Comparison of ENCODE assay signal across 13 mouse cellular contexts in the genomic region with DNA sequence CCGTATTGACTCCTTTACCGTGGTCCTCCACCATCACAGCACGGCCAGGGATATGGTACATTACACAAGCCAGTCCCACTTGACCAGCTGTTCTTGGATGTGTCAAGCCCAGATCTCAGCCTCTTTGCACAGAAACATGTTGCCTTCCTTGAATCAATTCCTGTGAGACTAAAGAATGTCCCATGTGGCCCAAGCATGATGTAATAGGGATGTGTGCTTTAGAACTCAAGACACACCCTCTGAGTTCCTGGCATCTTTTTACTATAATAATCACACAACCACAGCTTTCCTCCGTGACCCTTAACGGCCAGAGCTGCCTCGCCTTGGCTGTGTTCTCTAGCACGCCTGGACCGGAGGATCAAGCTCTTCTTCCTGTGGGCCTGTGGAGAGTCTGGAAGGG.
DNase-seq lines count a peak whose midpoint lies in the region; ATAC-seq lines count a peak whose summit lies in the region.
"Had no signal": no experiment of that assay in that cellular context is flagged by ENCODE, and none has a peak within 500 bp of the region (broad histone marks: within the 10 kb centered on the region; RNA-seq: fewer than 3 reads in every experiment).

No protein-coding gene starts in this region.

- peak; percentile 59 for DNase-seq in adrenal gland, adult 2 months
- DNase-seq in adrenal gland, postnatal 25 days, result no peak
- DNase-seq in urinary bladder, postnatal 25 days (ENCODE audit: low spot score), result peak; percentile 26
- no peak for DNase-seq in urinary bladder, postnatal 4 days (ENCODE audit: low spot score in 2 of 2)
- DNase-seq in kidney, postnatal 14 days, result peak; percentile 28
- DNase-seq in forebrain, embryonic 11.5 days (ENCODE audit: low spot score), result no peak
- no peak for DNase-seq in ovary, postnatal 14 days (ENCODE audit: low spot score)
- DNase-seq: cerebellum, adult 11 months; layer of hippocampus, adult 9-11 months; liver, embryonic 13.5 days had no signal

- H3K4me3 ChIP-seq in forebrain, embryonic 11.5 days (ENCODE audit: low read depth, low read length), result no peak overlapping the region
- no peak overlapping the region for H3K4me3 ChIP-seq in forebrain, embryonic 13.5 days
- H3K4me3 ChIP-seq: liver, embryonic 13.5 days; stomach, embryonic 15.5 days had no signal

- no peak overlapping the region for H3K4me2 ChIP-seq in forebrain, embryonic 11.5 days (ENCODE audit: low read depth, low read length, severe bottlenecking)
- H3K4me2 ChIP-seq in forebrain, embryonic 13.5 days, result no peak overlapping the region
- H3K4me2 ChIP-seq: liver, embryonic 13.5 days; stomach, embryonic 15.5 days had no signal

- H3K36me3 ChIP-seq in forebrain, embryonic 11.5 days (ENCODE audit: control insufficient read depth, insufficient read depth, low read length), result no peaks in the 10 kb centered on the region
- no peaks in the 10 kb centered on the region for H3K36me3 ChIP-seq in forebrain, embryonic 13.5 days (ENCODE audit: poor library complexity, severe bottlenecking)
- H3K36me3 ChIP-seq: liver, embryonic 13.5 days; stomach, embryonic 15.5 days had no signal

- H3K27ac ChIP-seq in forebrain, embryonic 11.5 days (ENCODE audit: low read depth, low read length), result no peak overlapping the region
- no peak overlapping the region for H3K27ac ChIP-seq in forebrain, embryonic 13.5 days
- H3K27ac ChIP-seq: liver, embryonic 13.5 days; stomach, embryonic 15.5 days had no signal

- 84% methylated on average over 8 of the region's 8 CpGs for WGBS in forebrain, embryonic 11.5 days
- WGBS in forebrain, embryonic 13.5 days, result 85% methylated on average over 8 of the region's 8 CpGs

- no peaks in the 10 kb centered on the region for H3K9me3 ChIP-seq in forebrain, embryonic 11.5 days (ENCODE audit: control insufficient read depth, low read length)
- H3K9me3 ChIP-seq in forebrain, embryonic 13.5 days (replicated peaks), result no peaks in the 10 kb centered on the region
- H3K9me3 ChIP-seq: liver, embryonic 13.5 days; stomach, embryonic 15.5 days had no signal

- ATAC-seq in forebrain, embryonic 11.5 days (replicated peaks; ENCODE audit: low FRiP score), result no peak
- ATAC-seq in forebrain, embryonic 13.5 days, result no peak
- ATAC-seq: midbrain, embryonic 16.5 days had no signal

- H3K4me1 ChIP-seq in forebrain, embryonic 11.5 days (replicated peaks; ENCODE audit: control insufficient read depth, insufficient read depth, low read length), result no peaks in the 10 kb centered on the region
- 0 out of 2 replicates have a peak, but pooled peaks cover 4% of the 10 kb centered on the region for H3K4me1 ChIP-seq in forebrain, embryonic 13.5 days

- H3K27me3 ChIP-seq in forebrain, embryonic 11.5 days (ENCODE audit: control insufficient read depth, insufficient read depth, low read length), result no peaks in the 10 kb centered on the region
- H3K27me3 ChIP-seq in forebrain, embryonic 13.5 days, result 0 out of 2 replicates have a peak, but pooled peaks cover 3% of the 10 kb centered on the region
- H3K27me3 ChIP-seq: liver, embryonic 13.5 days; stomach, embryonic 15.5 days had no signal

- H3K9ac ChIP-seq in forebrain, embryonic 11.5 days (ENCODE audit: low read length), result no peak overlapping the region
- no peak overlapping the region for H3K9ac ChIP-seq in forebrain, embryonic 13.5 days
- H3K9ac ChIP-seq: liver, embryonic 13.5 days; stomach, embryonic 15.5 days had no signal

Comparison
In these comparisons a context has a peak if more than half of its experiments do, and no peak if none do; other contexts are left out.
1. DNase-seq: peak in adrenal gland, adult 2 months (single experiment), urinary bladder, postnatal 25 days (single experiment) and kidney, postnatal 14 days (single experiment); none in adrenal gland, postnatal 25 days (single experiment), urinary bladder, postnatal 4 days (0 of 2), forebrain, embryonic 11.5 days (single experiment) and ovary, postnatal 14 days (single experiment).